Mouse (Mus musculus) embryonic facial prominence, embryonic 11.5 days (tissue): ENCODE results near the gene B4gat1. TPM values are rescaled to one million over a fixed set of nuclear protein-coding genes. Genes with fewer than 3 reads are reported as not detected.
A peak's percentile ranks its signal among the peaks of the same experiment; 100 is the strongest.

Experiments used
- ATAC-seq: fragments of 200-750 bp; cut with Nextera tagmentation; replicated peaks from 2 replicates; pipeline ENCODE4 v1.8.0; 2017; ENCODE audit warnings: low read depth; ENCODE audit not compliant: insufficient number of reproducible peaks, low FRiP score, low TSS enrichment
- DNase-seq: peaks from one replicate; pipeline ENCODE4 v3.0.0-alpha.2; 2015; ENCODE audit warnings: low spot score
- H3K27ac ChIP-seq: fragments of 300-500 bp; sonication (generic); replicated peaks from 2 replicates; pipeline ENCODE4 v1.5.1; 2014; ENCODE audit warnings: mild to moderate bottlenecking, low read depth, low read length, control low read depth
- H3K27me3 ChIP-seq: fragments of 300-500 bp; sonication (generic); 2 replicates; pipeline ENCODE4 v1.6.1; 2014; ENCODE audit warnings: mild to moderate bottlenecking, low read length, moderate library complexity, mixed read lengths; ENCODE audit not compliant: control insufficient read depth, insufficient read depth
- H3K36me3 ChIP-seq: fragments of 300-500 bp; sonication (generic); replicated peaks from 2 replicates; pipeline ENCODE4 v1.6.1; 2014; ENCODE audit warnings: low read depth, mild to moderate bottlenecking, low read length, moderate library complexity, mixed read lengths; ENCODE audit not compliant: control insufficient read depth, insufficient read depth
- H3K4me1 ChIP-seq: fragments of 300-500 bp; sonication (generic); 2 replicates; pipeline ENCODE4 v1.6.1; 2014; ENCODE audit warnings: low read length, mixed read lengths; ENCODE audit not compliant: control insufficient read depth, insufficient read depth
- H3K4me2 ChIP-seq: fragments of 300-500 bp; sonication (generic); 2 replicates; pipeline ENCODE4 v1.6.1; 2014; ENCODE audit warnings: low read depth, mild to moderate bottlenecking, control low read depth, low read length, moderate library complexity
- H3K4me3 ChIP-seq: fragments of 300-500 bp; sonication (generic); 2 replicates; pipeline ENCODE4 v1.5.1; 2014; ENCODE audit warnings: low read depth, low read length, control low read depth
- H3K9ac ChIP-seq: fragments of 300-500 bp; sonication (generic); replicated peaks from 2 replicates; pipeline ENCODE4 v1.6.1; 2014; ENCODE audit warnings: mild to moderate bottlenecking, control low read depth, low read length
- H3K9me3 ChIP-seq: fragments of 300-500 bp; sonication (generic); replicated peaks from 2 replicates; pipeline ENCODE4 v1.6.1; 2016; ENCODE audit warnings: mild to moderate bottlenecking, low read length, inconsistent platforms, mixed read lengths; ENCODE audit not compliant: control insufficient read depth
- WGBS: fragments of 180-500 bp; shearing (Covaris S2); extraction: QIAGEN DNeasy Blood & Tissue Kit; methylation state at CpG from one replicate; pipeline ENCODE4 v1.1.7; 2014; 5-methylcytosine and 5-hydroxymethylcytosine counted together
- polyA plus RNA-seq: library from polyadenylated mRNA; unstranded; fragments of >200 nt; fragmentation: Nextera tagmentation; extraction: Ambion mirVana; gene quantifications from 2 replicates; pipeline ENCODE4 v1.2.1, GENCODE M21; 2014

The B4gat1 gene
- polyA plus RNA-seq, 1 experiment from 2014 or later: 38.5 TPM

DNA sequence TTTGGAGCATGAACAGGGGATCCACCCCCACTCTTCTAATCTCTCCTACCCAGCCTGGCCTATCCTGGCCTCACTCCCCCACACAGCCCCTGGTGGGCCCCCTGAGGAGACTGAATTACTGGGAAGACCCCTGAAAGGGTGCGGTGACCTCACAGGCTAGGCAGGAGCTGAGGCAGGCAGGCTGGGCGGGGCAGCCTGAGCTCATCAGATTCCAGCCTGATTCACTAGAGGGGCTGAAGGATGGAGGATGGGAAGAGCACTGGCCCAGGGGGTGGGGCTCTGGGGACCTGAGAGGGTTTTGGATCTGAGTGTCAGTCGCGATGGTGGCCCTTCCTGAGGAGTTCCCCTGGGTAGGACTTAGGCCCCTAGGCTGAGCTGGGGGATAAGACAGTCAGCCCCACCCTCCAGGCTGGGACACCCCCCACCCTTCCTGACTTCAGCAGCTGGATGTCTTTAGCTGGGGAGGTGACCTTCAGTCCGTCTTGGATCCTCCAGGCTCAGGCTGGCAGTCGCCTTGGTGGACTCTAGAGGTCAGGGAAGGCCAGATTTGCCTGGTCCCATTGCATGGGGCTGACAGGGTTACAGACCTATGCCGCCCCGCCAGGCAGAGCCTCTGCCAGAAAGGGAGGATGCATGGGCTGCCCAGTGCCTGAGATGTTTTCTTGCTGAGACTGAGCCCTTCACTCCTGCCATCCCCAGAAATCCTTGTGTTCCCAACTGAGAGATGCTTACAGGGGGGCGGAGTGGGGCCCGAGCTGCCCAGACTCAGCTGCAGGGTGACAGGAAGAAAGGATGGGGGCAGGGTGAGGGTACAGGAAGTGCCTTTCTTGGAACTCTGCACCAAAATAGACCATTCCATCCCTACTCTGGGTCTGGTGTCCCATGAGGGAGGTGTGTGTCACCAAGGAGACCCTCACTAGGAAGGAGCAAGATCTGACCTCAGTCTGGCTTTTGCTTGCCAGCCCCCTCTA lies 20.5 kb downstream of the B4gat1 start:
- H3K4me1 ChIP-seq: peaks cover 22% of the 10 kb centered on the region
- H3K4me2 ChIP-seq: no peak overlapping the region
- H3K9ac ChIP-seq: peak overlapping the region; percentile 15; the same call in 1 of the 2 replicates
- H3K27me3 ChIP-seq: no peaks in the 10 kb centered on the region
- ATAC-seq (peak; percentile 14), DNase-seq (peak; percentile 49)
- no peaks in the 10 kb centered on the region for H3K36me3 ChIP-seq
- peak overlapping the region; percentile 39; the same call in 1 of the 2 replicates for H3K27ac ChIP-seq
- WGBS: 12% methylated on average over 10 of the region's 10 CpGs
- no peak overlapping the region for H3K4me3 ChIP-seq
- no peaks in the 10 kb centered on the region for H3K9me3 ChIP-seq

GRCm38 (mm10) chr19:5060365-5061330 lies 22.0 kb downstream of the B4gat1 start:
- 0 out of 2 replicates have a peak overlapping the region, but pooled peaks have one; percentile 16 for H3K27ac ChIP-seq
- peaks cover 22% of the 10 kb centered on the region for H3K4me1 ChIP-seq
- no peaks in the 10 kb centered on the region for H3K27me3 ChIP-seq
- no peak overlapping the region for H3K4me3 ChIP-seq
- no peak overlapping the region for H3K9ac ChIP-seq
- no peaks in the 10 kb centered on the region for H3K9me3 ChIP-seq
- no peak overlapping the region for H3K4me2 ChIP-seq
- DNase-seq (no peak), ATAC-seq (no peak)
- no peaks in the 10 kb centered on the region for H3K36me3 ChIP-seq
- 45% methylated on average over 5 of the region's 5 CpGs for WGBS

GRCm38 (mm10) chr19:5062041-5062440 lies 23.4 kb downstream of the B4gat1 start:
- ATAC-seq (no peak), DNase-seq (no peak)
- Histone ChIP-seq H3K4me2 (no peak overlapping the region), H3K4me1 (peaks cover 22% of the 10 kb centered on the region), H3K27me3 (no peaks in the 10 kb centered on the region), H3K4me3 (no peak overlapping the region), H3K36me3 (no peaks in the 10 kb centered on the region), H3K27ac (no peak overlapping the region), H3K9ac (no peak overlapping the region), H3K9me3 (no peaks in the 10 kb centered on the region)
- WGBS: 87% methylated on average over 5 of the region's 5 CpGs

DNA sequence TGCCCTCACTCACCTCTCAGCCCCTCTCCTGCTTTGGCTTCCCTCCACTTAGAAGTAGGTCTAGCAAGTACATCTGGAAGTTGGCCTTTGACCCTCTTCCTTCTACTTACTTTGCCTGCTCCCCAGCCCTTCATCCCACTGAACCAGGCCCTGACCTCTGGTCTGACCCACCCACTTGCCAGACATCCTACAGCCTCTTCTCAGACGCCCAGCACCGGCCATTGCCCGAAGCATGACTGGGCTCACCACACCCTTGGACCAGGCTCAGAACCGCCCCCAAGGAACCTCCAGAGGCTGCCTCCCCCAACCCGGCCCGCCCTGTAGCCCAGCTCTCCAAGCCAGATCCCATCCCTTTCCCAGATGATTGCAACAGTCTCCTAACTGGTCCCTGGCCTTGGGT lies 23.8 kb downstream of the B4gat1 start:
- WGBS: 47% methylated on average over 6 of the region's 6 CpGs
- ATAC-seq (no peak), DNase-seq (no peak)
- Histone ChIP-seq H3K36me3 (no peaks in the 10 kb centered on the region), H3K4me2 (no peak overlapping the region), H3K4me3 (no peak overlapping the region), H3K4me1 (peaks cover 22% of the 10 kb centered on the region), H3K9ac (no peak overlapping the region), H3K27ac (no peak overlapping the region), H3K27me3 (no peaks in the 10 kb centered on the region), H3K9me3 (no peaks in the 10 kb centered on the region)

GRCm38 (mm10) chr19:5065104-5065503 lies 26.5 kb downstream of the B4gat1 start:
- DNase-seq (no peak), ATAC-seq (no peak)
- Histone ChIP-seq H3K9me3 (no peaks in the 10 kb centered on the region), H3K27me3 (peaks cover 3% of the 10 kb centered on the region), H3K4me2 (no peak overlapping the region), H3K36me3 (no peaks in the 10 kb centered on the region), H3K27ac (no peak overlapping the region), H3K4me1 (peaks cover 16% of the 10 kb centered on the region), H3K4me3 (no peak overlapping the region), H3K9ac (no peak overlapping the region)
- 73% methylated on average over 7 of the region's 7 CpGs for WGBS

DNA sequence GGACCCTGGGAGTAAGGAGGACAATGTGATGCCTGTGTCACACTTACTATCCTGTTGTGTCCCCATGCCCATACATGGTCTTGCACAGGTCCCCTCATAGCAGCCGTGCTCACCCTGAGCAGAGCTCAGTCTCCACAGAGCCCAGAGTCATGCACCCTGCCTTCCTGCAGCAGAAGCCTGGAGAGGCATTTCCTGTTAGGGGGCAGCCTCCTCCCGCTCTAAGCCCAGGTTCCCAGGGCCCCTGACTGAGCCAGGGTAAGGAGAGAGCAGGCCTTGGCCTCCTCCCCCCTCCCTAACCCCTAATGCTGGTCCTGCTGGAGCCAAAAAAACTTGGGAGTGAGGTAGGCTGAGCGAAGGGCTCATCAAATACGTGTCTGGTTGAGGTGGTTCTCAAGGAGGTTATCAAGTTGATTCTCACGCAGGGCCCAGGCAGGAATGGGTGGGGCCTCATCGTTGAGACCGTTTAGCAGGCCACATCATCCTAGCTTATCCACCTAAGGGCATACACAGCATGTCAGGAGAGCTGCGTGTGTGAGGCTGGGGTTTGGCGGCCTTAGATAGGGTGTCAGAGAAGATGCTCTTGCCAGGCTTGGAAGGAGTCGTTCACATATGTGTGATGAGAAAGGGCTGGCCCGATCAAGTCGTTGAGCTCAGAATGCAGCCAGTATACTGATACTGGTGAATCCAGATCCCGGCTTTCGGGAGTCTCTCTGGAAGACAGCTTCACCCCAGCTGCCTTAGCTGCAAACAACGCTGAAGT lies 28.6 kb downstream of the B4gat1 start:
- H3K9ac ChIP-seq: peak overlapping the region; percentile 73
- DNase-seq (no peak), ATAC-seq (no peak)
- H3K4me2 ChIP-seq: peak overlapping the region; percentile 97
- no peaks in the 10 kb centered on the region for H3K9me3 ChIP-seq
- H3K36me3 ChIP-seq: no peaks in the 10 kb centered on the region
- peak overlapping the region; percentile 60 for H3K4me3 ChIP-seq
- peak overlapping the region; percentile 75 for H3K27ac ChIP-seq
- WGBS: 5% methylated on average over 15 of the region's 15 CpGs
- peaks cover 3% of the 10 kb centered on the region for H3K27me3 ChIP-seq
- peaks cover 20% of the 10 kb centered on the region for H3K4me1 ChIP-seq

DNA sequence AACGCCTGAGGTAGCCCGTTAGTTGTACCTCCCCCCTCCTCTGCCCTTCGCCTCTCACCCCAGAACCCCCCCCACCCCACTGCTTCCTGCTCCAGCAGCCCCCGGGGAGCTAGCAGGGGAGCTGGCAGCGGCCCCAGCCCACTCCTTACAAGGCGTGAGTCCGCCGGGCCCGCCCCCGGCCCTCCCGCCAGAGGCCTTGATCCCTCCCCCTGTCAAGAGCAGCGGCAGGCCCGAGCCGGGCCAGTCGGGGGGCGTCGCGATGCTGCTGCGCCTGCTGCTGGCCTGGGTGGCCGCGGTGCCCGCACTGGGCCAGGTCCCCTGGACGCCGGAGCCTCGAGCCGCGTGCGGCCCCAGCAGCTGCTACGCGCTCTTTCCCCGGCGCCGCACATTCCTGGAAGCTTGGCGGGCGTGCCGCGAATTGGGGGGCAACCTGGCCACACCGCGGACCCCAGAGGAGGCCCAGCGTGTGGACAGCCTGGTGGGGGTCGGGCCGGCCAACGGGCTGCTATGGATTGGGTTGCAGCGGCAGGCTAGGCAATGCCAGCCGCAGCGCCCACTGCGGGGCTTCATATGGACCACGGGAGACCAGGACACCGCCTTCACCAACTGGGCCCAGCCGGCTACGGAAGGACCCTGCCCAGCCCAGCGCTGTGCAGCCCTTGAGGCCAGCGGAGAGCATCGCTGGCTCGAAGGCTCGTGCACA lies 29.4 kb downstream of the B4gat1 start, which contains the start of gene Cd248:
Cd248 (plus strand) TSS at position 212 of the 703 bp plus-strand sequence.
- H3K27ac ChIP-seq: peak within 1 kb of the TSS; percentile 75
- peaks cover 3% of the 10 kb centered on the region for H3K27me3 ChIP-seq
- no peaks in the 10 kb centered on the region for H3K36me3 ChIP-seq
- H3K4me2 ChIP-seq: peak within 1 kb of the TSS; percentile 97
- peak; percentile 41 for ATAC-seq
- H3K9me3 ChIP-seq: no peaks in the 10 kb centered on the region
- H3K9ac ChIP-seq: peak within 1 kb of the TSS; percentile 73
- peak; percentile 87 for DNase-seq
- WGBS: under 1% methylated on average over 50 of the region's 56 CpGs
- H3K4me1 ChIP-seq: peaks cover 20% of the 10 kb centered on the region
- H3K4me3 ChIP-seq: peak within 1 kb of the TSS; percentile 60
